Comparison of ENCODE assay signal across 9 mouse cellular contexts in genomic region chr3:97937068-97937944, GRCm38 (mm10). TPM values are rescaled to one million over a fixed set of nuclear protein-coding genes. Genes with fewer than 3 reads are reported as not detected.
DNase-seq lines count a peak whose midpoint lies in the region; ATAC-seq and TF ChIP-seq lines count a peak whose summit lies in the region.
"Had no signal": no experiment of that assay in that cellular context is flagged by ENCODE, and none has a peak within 500 bp of the region (broad histone marks: within the 10 kb centered on the region; RNA-seq: fewer than 3 reads in every experiment).

No protein-coding gene starts in this region.

- H3K9ac ChIP-seq in kidney, embryonic 15.5 days, result no peak overlapping the region
- H3K9ac ChIP-seq: heart, embryonic 13.5 days had no signal

- in situ Hi-C loops in Patski (cut with MboI; ENCODE audit: low pct_unique_long_range_greater_than_20kb), result loop anchor here (5.0 kb wide), 1 partner anchor 75 kb away; the partner anchor contains the start of gene Notch2

- POLR2A ChIA-PET in Patski (lab: Charles Lee), result interaction anchor here (0.6 to 1.3 kb wide), 5 partner anchors 10 to 151 kb away, joined by 3 to 4 read pairs (median 3); no protein-coding TSS in a partner anchor

- 0 out of 2 replicates have a peak overlapping the region, but pooled peaks have one; percentile 5 for H3K4me3 ChIP-seq in kidney, embryonic 15.5 days (replicated peaks)
- H3K4me3 ChIP-seq in myocyte, result no peak overlapping the region
- H3K4me3 ChIP-seq: heart, embryonic 13.5 days had no signal

- CTCF ChIA-PET in Patski (lab: Charles Lee), result interaction anchor here (0.7 to 2.8 kb wide), 5 partner anchors 7 to 287 kb away, joined by 3 to 7 read pairs (median 4); partner anchors contain the start of gene Notch2

- no peak for TF ChIP-seq POLR2A in myocyte (IDR thresholded peaks at IDR 0.05; ENCODE audit: insufficient read length, low read depth)

- H3K27ac ChIP-seq in kidney, embryonic 15.5 days, result peak overlapping the region; percentile 88
- H3K27ac ChIP-seq: heart, embryonic 13.5 days had no signal

- H3K9me3 ChIP-seq in kidney, embryonic 15.5 days (replicated peaks), result no peaks in the 10 kb centered on the region

- WGBS in kidney, embryonic 15.5 days, result 19% methylated on average over 17 of the region's 17 CpGs

- ATAC-seq in kidney, embryonic 15.5 days (replicated peaks; ENCODE audit: low FRiP score), result peak; percentile 84
- ATAC-seq in Patski, result peak; percentile 52
- ATAC-seq in hematopoietic stem cell, adult 5-6 weeks (replicated peaks in 1 of 2; ENCODE audit: insufficient read depth in 1 of 2, low FRiP score in 2 of 2, low TSS enrichment in 1 of 2, low read depth in 1 of 2, poor library complexity in 2 of 2, severe bottlenecking in 2 of 2), result peak; percentile 38 to 44

- H3ac ChIP-seq in myocyte (ENCODE audit: control insufficient read depth, insufficient read length), result no peak overlapping the region

- H3K79me2 ChIP-seq in myocyte (ENCODE audit: control insufficient read depth, insufficient read depth), result no peaks in the 10 kb centered on the region

- no peak for TF ChIP-seq CTCF in Patski (IDR thresholded peaks at IDR 0.05)

- H3K4me1 ChIP-seq in kidney, embryonic 15.5 days, result peaks cover 72% of the 10 kb centered on the region

- peak overlapping the region; percentile 19 for H3K4me2 ChIP-seq in kidney, embryonic 15.5 days
- H3K4me2 ChIP-seq in myocyte (ENCODE audit: low read depth), result peak overlapping the region; percentile 54
- H3K4me2 ChIP-seq: heart, embryonic 13.5 days had no signal

- no peak for DNase-seq in kidney, postnatal 25 days
- peak; percentile 70 for DNase-seq in Patski (ENCODE audit: low read depth, low spot score)
- no peak for DNase-seq in thymus, postnatal 14 days
- DNase-seq in thymus, adult 18-20 months, result no peak

- H3K27me3 ChIP-seq in kidney, embryonic 15.5 days, result no peaks in the 10 kb centered on the region
- H3K27me3 ChIP-seq in Patski, result no peaks in the 10 kb centered on the region
- H3K27me3 ChIP-seq in myocyte (ENCODE audit: control insufficient read depth, insufficient read depth, insufficient read length), result no peaks in the 10 kb centered on the region

- no peaks in the 10 kb centered on the region for H3K36me3 ChIP-seq in kidney, embryonic 15.5 days
- no peaks in the 10 kb centered on the region for H3K36me3 ChIP-seq in myocyte (ENCODE audit: control insufficient read depth, insufficient read depth)
- H3K36me3 ChIP-seq: G1E; heart, embryonic 13.5 days had no signal

TF ChIP-seq in myocyte, 11 proteins besides CTCF, POLR2A, EP300 and RAD21:
- TF ChIP-seq CEBPB (IDR thresholded peaks at IDR 0.05; ENCODE audit: insufficient read depth, poor library complexity, severe bottlenecking), result no peak
- TF ChIP-seq USF1 (IDR thresholded peaks at IDR 0.05; ENCODE audit: low read depth), result no peak
- TF ChIP-seq POLR2AphosphoS2 (IDR thresholded peaks at IDR 0.05; ENCODE audit: insufficient read length, low read depth), result no peak
- TF ChIP-seq SRF (IDR thresholded peaks at IDR 0.05; ENCODE audit: control insufficient read depth, insufficient read length, low read depth), result no peak
- TF ChIP-seq TCF12 (IDR thresholded peaks at IDR 0.05; ENCODE audit: insufficient read depth, poor library complexity, severe bottlenecking), result no peak
- no peak for TF ChIP-seq MYOG (IDR thresholded peaks at IDR 0.05; ENCODE audit: control insufficient read depth in 1 of 3, insufficient read depth in 1 of 3, insufficient read length in 2 of 3, low read depth in 2 of 3)
- no peak for TF ChIP-seq MYOD1 (IDR thresholded peaks at IDR 0.05; ENCODE audit: control insufficient read depth in 1 of 3, insufficient read length in 2 of 3, low read depth in 2 of 3)
- TF ChIP-seq E2F4 (IDR thresholded peaks at IDR 0.05; ENCODE audit: insufficient read depth), result no peak
- TF ChIP-seq TCF3 (IDR thresholded peaks at IDR 0.05; ENCODE audit: insufficient read length, low read depth), result no peak
- no peak for TF ChIP-seq MAX (IDR thresholded peaks at IDR 0.05; ENCODE audit: low read depth)
- TF ChIP-seq REST (IDR thresholded peaks at IDR 0.05; ENCODE audit: insufficient read depth, insufficient read length), result no peak

RNA-seq across cellular contexts. Expression of gene Sec22b, which starts 36.3 kb away (rescaled TPM):
- polyA plus RNA-seq in kidney, embryonic 15.5 days (2015; fragmentation: Nextera tagmentation; extraction: Ambion mirVana), result 130 TPM in 2 replicates
- 107 TPM for polyA plus RNA-seq in Patski (2021)
- 44.5 and 57.4 TPM in 2 replicates for total RNA-seq in hematopoietic stem cell, adult 5-6 weeks (2017)
- polyA plus RNA-seq in myocyte (2012; fragmentation: generic; extraction: Trizol), result 55.6 TPM

RNA-seq across cellular contexts. Expression of gene Pde4dip, which starts 48.8 kb away (rescaled TPM):
- 23.2 and 23.5 TPM in 2 replicates for polyA plus RNA-seq in kidney, embryonic 15.5 days (2015; fragmentation: Nextera tagmentation; extraction: Ambion mirVana)
- polyA plus RNA-seq in Patski (2021), result 44.7 TPM
- 9.7 and 12.9 TPM in 2 replicates for total RNA-seq in hematopoietic stem cell, adult 5-6 weeks (2017)
- polyA plus RNA-seq in myocyte (2012; fragmentation: generic; extraction: Trizol), result 134 TPM
